Mouse (Mus musculus): Measurements from ENCODE around the gene Zbtb8os. TPM values are rescaled to one million over a fixed set of nuclear protein-coding genes. Genes with fewer than 3 reads are reported as not detected.

Zbtb8os gene
- total and polyA plus RNA-seq, 3 experiments, result 2.8 to 77.1 (median 15.3) TPM

- no peak for DNase-seq (ENCODE audit: low spot score)
- Histone ChIP-seq H3K4me1 (ENCODE audit: insufficient read depth, low read depth, low read length) (peaks cover 20% of the 10 kb centered on the region), H3K27me3 (ENCODE audit: insufficient read depth, low read length) (peaks cover 17% of the 10 kb centered on the region), H3K36me3 (replicated peaks) (no peaks in the 10 kb centered on the region), H3K4me3 (ENCODE audit: low read depth, low read length) (no peak overlapping the region), H3K9me3 (replicated peaks) (no peaks in the 10 kb centered on the region)
- TF ChIP-seq GATA1 (IDR thresholded peaks at IDR 0.05; ENCODE audit: borderline replicate concordance, low read length) (no peak), CTCF (IDR thresholded peaks at IDR 0.05; ENCODE audit: low read depth, low read length) (no peak), TAL1 (conservative IDR thresholded peaks at IDR 0.05; ENCODE audit: low read depth, low read length) (no peak), POLR2AphosphoS5 (IDR thresholded peaks at IDR 0.05; ENCODE audit: insufficient replicate concordance, low read depth, low read length) (no peak), GATA2 (IDR thresholded peaks at IDR 0.05; ENCODE audit: borderline replicate concordance, low read depth, low read length) (no peak)
- no peak for ATAC-seq (ENCODE audit: extremely low read depth, insufficient number of reproducible peaks, low FRiP score, poor library complexity, severe bottlenecking)
Observed at GRCm38 (mm10) chr4:129363463-129363862, 28.0 kb downstream of the Zbtb8os start.

- TF ChIP-seq CTCF (IDR thresholded peaks at IDR 0.05; ENCODE audit: low read depth, low read length) (no peak), TAL1 (conservative IDR thresholded peaks at IDR 0.05; ENCODE audit: low read depth, low read length) (no peak), GATA2 (IDR thresholded peaks at IDR 0.05; ENCODE audit: borderline replicate concordance, low read depth, low read length) (no peak), POLR2AphosphoS5 (IDR thresholded peaks at IDR 0.05; ENCODE audit: insufficient replicate concordance, low read depth, low read length) (no peak), GATA1 (IDR thresholded peaks at IDR 0.05; ENCODE audit: borderline replicate concordance, low read length) (no peak)
- H3K4me1 ChIP-seq (ENCODE audit: insufficient read depth, low read depth, low read length), result peaks cover 20% of the 10 kb centered on the region
- peaks cover 17% of the 10 kb centered on the region for H3K27me3 ChIP-seq (ENCODE audit: insufficient read depth, low read length)
- DNase-seq (ENCODE audit: low spot score) (no peak), ATAC-seq (ENCODE audit: extremely low read depth, insufficient number of reproducible peaks, low FRiP score, poor library complexity, severe bottlenecking) (no peak)
- no peaks in the 10 kb centered on the region for H3K36me3 ChIP-seq (replicated peaks)
- no peak overlapping the region for H3K4me3 ChIP-seq (ENCODE audit: low read depth, low read length)
- no peaks in the 10 kb centered on the region for H3K9me3 ChIP-seq (replicated peaks)
Observed at GRCm38 (mm10) chr4:129364379-129364778, 28.9 kb downstream of the Zbtb8os start.

GRCm38 (mm10) chr4:129365224-129365623 is 29.7 kb downstream of the Zbtb8os start:
- no peak for ATAC-seq (ENCODE audit: extremely low read depth, insufficient number of reproducible peaks, low FRiP score, poor library complexity, severe bottlenecking)

GRCm38 (mm10) chr4:129371391-129371790 is 35.9 kb downstream of the Zbtb8os start:
- Histone ChIP-seq H3K4me1 (ENCODE audit: insufficient read depth, low read depth, low read length) (peaks cover 8% of the 10 kb centered on the region; the same call in 1 of the 2 replicates), H3K9me3 (replicated peaks) (no peaks in the 10 kb centered on the region), H3K27me3 (ENCODE audit: insufficient read depth, low read length) (peaks cover 6% of the 10 kb centered on the region; the same call in 1 of the 2 replicates), H3K4me3 (ENCODE audit: low read depth, low read length) (no peak overlapping the region), H3K36me3 (replicated peaks) (no peaks in the 10 kb centered on the region)
- DNase-seq (ENCODE audit: low spot score) (no peak), ATAC-seq (ENCODE audit: extremely low read depth, insufficient number of reproducible peaks, low FRiP score, poor library complexity, severe bottlenecking) (no peak)
- no peak for TF ChIP-seq CTCF (IDR thresholded peaks at IDR 0.05; ENCODE audit: low read depth, low read length)
- no peak for TF ChIP-seq GATA2 (IDR thresholded peaks at IDR 0.05; ENCODE audit: borderline replicate concordance, low read depth, low read length)
- TF ChIP-seq TAL1 (conservative IDR thresholded peaks at IDR 0.05; ENCODE audit: low read depth, low read length), result no peak
- no peak for TF ChIP-seq GATA1 (IDR thresholded peaks at IDR 0.05; ENCODE audit: borderline replicate concordance, low read length)
- no peak for TF ChIP-seq POLR2AphosphoS5 (IDR thresholded peaks at IDR 0.05; ENCODE audit: insufficient replicate concordance, low read depth, low read length)

More at GRCm38 (mm10) chr4:129365224-129365623, 29.7 kb downstream of the Zbtb8os start:
- Histone ChIP-seq H3K36me3 (replicated peaks) (no peaks in the 10 kb centered on the region), H3K9me3 (replicated peaks) (no peaks in the 10 kb centered on the region), H3K4me3 (ENCODE audit: low read depth, low read length) (peak overlapping the region; percentile 61), H3K4me1 (ENCODE audit: insufficient read depth, low read depth, low read length) (peaks cover 20% of the 10 kb centered on the region), H3K27me3 (ENCODE audit: insufficient read depth, low read length) (peaks cover 11% of the 10 kb centered on the region)
- TF ChIP-seq TAL1 (conservative IDR thresholded peaks at IDR 0.05; ENCODE audit: low read depth, low read length), result no peak
- no peak for TF ChIP-seq GATA1 (IDR thresholded peaks at IDR 0.05; ENCODE audit: borderline replicate concordance, low read length)
- TF ChIP-seq CTCF (IDR thresholded peaks at IDR 0.05; ENCODE audit: low read depth, low read length), result no peak
- TF ChIP-seq GATA2 (IDR thresholded peaks at IDR 0.05; ENCODE audit: borderline replicate concordance, low read depth, low read length), result no peak
- no peak for DNase-seq (ENCODE audit: low spot score)

GRCm38 (mm10) chr4:129373202-129373976 is 37.9 kb downstream of the Zbtb8os start:
- no peaks in the 10 kb centered on the region for H3K9me3 ChIP-seq (replicated peaks)
- no peak overlapping the region for H3K4me3 ChIP-seq (ENCODE audit: low read depth, low read length)
- TF ChIP-seq GATA1 (IDR thresholded peaks at IDR 0.05; ENCODE audit: borderline replicate concordance, low read length), result no peak
- TF ChIP-seq GATA2 (IDR thresholded peaks at IDR 0.05; ENCODE audit: borderline replicate concordance, low read depth, low read length), result no peak
- no peaks in the 10 kb centered on the region for H3K36me3 ChIP-seq (replicated peaks)
- DNase-seq (ENCODE audit: low spot score), result no peak
- H3K27me3 ChIP-seq (ENCODE audit: insufficient read depth, low read length), result peaks cover 12% of the 10 kb centered on the region
- H3K4me1 ChIP-seq (ENCODE audit: insufficient read depth, low read depth, low read length), result peaks cover 17% of the 10 kb centered on the region
- ATAC-seq (ENCODE audit: extremely low read depth, insufficient number of reproducible peaks, low FRiP score, poor library complexity, severe bottlenecking), result no peak

GRCm38 (mm10) chr4:129374219-129374755 is 38.8 kb downstream of the Zbtb8os start:
- H3K4me1 ChIP-seq (ENCODE audit: insufficient read depth, low read depth, low read length), result peaks cover 17% of the 10 kb centered on the region
- no peak for DNase-seq (ENCODE audit: low spot score)
- H3K4me3 ChIP-seq (ENCODE audit: low read depth, low read length), result no peak overlapping the region
- H3K27me3 ChIP-seq (ENCODE audit: insufficient read depth, low read length), result peaks cover 13% of the 10 kb centered on the region
- H3K36me3 ChIP-seq (replicated peaks), result no peaks in the 10 kb centered on the region
- no peak for ATAC-seq (ENCODE audit: extremely low read depth, insufficient number of reproducible peaks, low FRiP score, poor library complexity, severe bottlenecking)
- TF ChIP-seq GATA2 (IDR thresholded peaks at IDR 0.05; ENCODE audit: borderline replicate concordance, low read depth, low read length) (no peak), TAL1 (conservative IDR thresholded peaks at IDR 0.05; ENCODE audit: low read depth, low read length) (no peak), GATA1 (IDR thresholded peaks at IDR 0.05; ENCODE audit: borderline replicate concordance, low read length) (no peak), POLR2AphosphoS5 (IDR thresholded peaks at IDR 0.05; ENCODE audit: insufficient replicate concordance, low read depth, low read length) (no peak), CTCF (IDR thresholded peaks at IDR 0.05; ENCODE audit: low read depth, low read length) (no peak)
- H3K9me3 ChIP-seq (replicated peaks), result no peaks in the 10 kb centered on the region

Data from G1E (cell line).